Mouse (Mus musculus): ENCODE data around the gene Cib1. TPM values are rescaled to one million over a fixed set of nuclear protein-coding genes. Genes with fewer than 3 reads are reported as not detected.

Cib1 gene
- 53.7 and 59.5 TPM in 2 replicates for polyA plus RNA-seq (2014; fragmentation: Nextera tagmentation; extraction: Ambion mirVana)

DNA sequence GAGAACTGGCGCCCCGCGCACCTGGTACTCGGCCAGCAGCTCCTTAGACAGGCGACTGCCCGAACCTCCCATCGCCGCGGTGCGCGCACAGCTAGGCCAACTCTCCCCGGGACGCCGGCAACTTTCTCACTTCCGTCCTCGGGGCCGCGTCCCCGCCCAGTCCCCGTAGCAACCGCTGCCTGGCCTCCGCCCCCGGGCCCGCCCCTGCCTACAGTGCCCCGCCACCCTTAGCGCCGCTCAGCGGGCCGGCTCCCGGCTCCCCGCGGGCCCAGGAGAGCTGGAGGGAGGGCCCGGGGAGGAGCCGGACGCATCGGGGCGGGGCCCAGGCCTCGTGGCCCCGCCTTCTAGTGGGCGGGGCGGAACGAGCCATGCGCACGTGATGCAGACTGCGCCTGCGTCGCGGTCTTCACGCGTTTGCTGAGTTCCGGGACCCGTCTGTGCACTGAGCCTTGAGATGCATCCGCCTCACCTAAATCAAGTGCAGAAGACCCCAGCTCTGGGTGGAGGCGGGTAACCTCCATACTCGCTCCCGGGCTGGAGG lies at the start of gene Cib1, which contains the start of gene Gdpgp1:
Gene Cib1, minus strand, starts transcription at position 325 of the 541 bp plus-strand sequence.
Gene Gdpgp1, plus strand, starts transcription at position 377 of the 541 bp plus-strand sequence.
- peak within 1 kb of the TSS; percentile 56 for H3K9ac ChIP-seq (replicated peaks; ENCODE audit: low read length)
- H3K36me3 ChIP-seq (replicated peaks; ENCODE audit: control insufficient read depth, insufficient read depth, low read depth, low read length) = no peaks in the 10 kb centered on the region
- no peaks in the 10 kb centered on the region for H3K27me3 ChIP-seq (ENCODE audit: control insufficient read depth, insufficient read depth, low read length)
- peak; percentile 98 for ATAC-seq (replicated peaks; ENCODE audit: insufficient number of reproducible peaks, low FRiP score, low TSS enrichment, low read depth)
- H3K4me2 ChIP-seq (ENCODE audit: low read depth, low read length) = peak within 1 kb of the TSS; percentile 77
- DNase-seq (ENCODE audit: low spot score) = peak; percentile 99
- WGBS = under 1% methylated on average over 56 of the region's 56 CpGs
- no peaks in the 10 kb centered on the region for H3K4me1 ChIP-seq (ENCODE audit: control insufficient read depth, insufficient read depth, low read length)
- no peak within 1 kb of the TSS for H3K27ac ChIP-seq (replicated peaks; ENCODE audit: low read depth, low read length)
- H3K4me3 ChIP-seq (ENCODE audit: low read depth, low read length) = peak within 1 kb of the TSS; percentile 64
- no peaks in the 10 kb centered on the region for H3K9me3 ChIP-seq (replicated peaks; ENCODE audit: control insufficient read depth, low read length)

DNA sequence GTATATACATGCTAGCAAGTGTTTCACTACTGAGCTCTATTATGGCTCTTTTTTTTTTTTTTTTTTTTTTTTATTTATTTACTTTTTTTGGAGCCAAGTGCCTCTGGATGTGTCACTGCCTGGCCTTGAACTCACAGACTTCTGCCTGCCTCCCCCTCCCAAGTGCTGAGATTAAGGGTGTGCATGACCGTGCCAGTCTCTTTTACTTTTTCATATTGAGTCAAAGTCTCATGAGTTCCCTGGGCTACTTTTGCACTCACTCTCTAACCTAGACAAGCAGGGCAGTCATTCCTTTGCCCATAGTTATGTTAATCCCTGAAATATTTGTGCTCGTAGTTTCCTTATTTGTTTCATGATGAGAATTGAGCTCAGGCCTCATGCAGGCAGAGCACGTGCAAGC lies 49.0 kb upstream of the Cib1 start:
- H3K4me1 ChIP-seq (ENCODE audit: control insufficient read depth, insufficient read depth, low read length) = no peaks in the 10 kb centered on the region
- DNase-seq (ENCODE audit: low spot score) = no peak
- H3K4me3 ChIP-seq (ENCODE audit: low read depth, low read length) = no peak overlapping the region
- 83% methylated on average over 3 of the region's 3 CpGs for WGBS
- peaks cover 3% of the 10 kb centered on the region; the same call in 1 of the 2 replicates for H3K36me3 ChIP-seq (replicated peaks; ENCODE audit: control insufficient read depth, insufficient read depth, low read depth, low read length)
- H3K27ac ChIP-seq (replicated peaks; ENCODE audit: low read depth, low read length) = no peak overlapping the region
- no peak overlapping the region for H3K9ac ChIP-seq (replicated peaks; ENCODE audit: low read length)
- no peaks in the 10 kb centered on the region for H3K9me3 ChIP-seq (replicated peaks; ENCODE audit: control insufficient read depth, low read length)
- ATAC-seq (replicated peaks; ENCODE audit: insufficient number of reproducible peaks, low FRiP score, low TSS enrichment, low read depth) = no peak
- no peaks in the 10 kb centered on the region for H3K27me3 ChIP-seq (ENCODE audit: control insufficient read depth, insufficient read depth, low read length)
- H3K4me2 ChIP-seq (ENCODE audit: low read depth, low read length) = no peak overlapping the region

DNA sequence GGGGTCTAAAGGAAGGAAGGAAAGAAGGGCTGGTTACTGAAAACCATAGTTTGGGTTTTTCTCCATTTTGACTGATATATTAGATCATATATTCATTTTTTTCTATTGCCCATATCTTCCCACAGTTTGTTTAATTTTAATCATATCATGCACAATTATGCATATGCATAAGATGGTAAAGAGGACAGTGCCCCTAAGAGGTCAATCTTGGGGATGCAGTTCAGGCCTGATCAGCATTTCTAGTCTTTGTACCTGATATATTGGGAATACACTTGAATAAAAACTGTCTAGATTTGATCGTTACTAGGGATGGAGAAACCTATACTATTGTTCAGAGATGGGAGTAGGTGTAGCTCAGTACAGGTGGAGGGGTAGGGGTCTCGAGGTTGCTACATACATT lies 48.4 kb upstream of the Cib1 start:
- H3K27ac ChIP-seq (replicated peaks; ENCODE audit: low read depth, low read length) = no peak overlapping the region
- H3K4me1 ChIP-seq (ENCODE audit: control insufficient read depth, insufficient read depth, low read length) = no peaks in the 10 kb centered on the region
- no peak overlapping the region for H3K9ac ChIP-seq (replicated peaks; ENCODE audit: low read length)
- H3K27me3 ChIP-seq (ENCODE audit: control insufficient read depth, insufficient read depth, low read length) = no peaks in the 10 kb centered on the region
- no peak overlapping the region for H3K4me2 ChIP-seq (ENCODE audit: low read depth, low read length)
- peaks cover 6% of the 10 kb centered on the region for H3K36me3 ChIP-seq (replicated peaks; ENCODE audit: control insufficient read depth, insufficient read depth, low read depth, low read length)
- no peak for ATAC-seq (replicated peaks; ENCODE audit: insufficient number of reproducible peaks, low FRiP score, low TSS enrichment, low read depth)
- H3K9me3 ChIP-seq (replicated peaks; ENCODE audit: control insufficient read depth, low read length) = no peaks in the 10 kb centered on the region
- 84% methylated on average over 2 of the region's 2 CpGs for WGBS
- H3K4me3 ChIP-seq (ENCODE audit: low read depth, low read length) = no peak overlapping the region
- DNase-seq (ENCODE audit: low spot score) = no peak

DNA sequence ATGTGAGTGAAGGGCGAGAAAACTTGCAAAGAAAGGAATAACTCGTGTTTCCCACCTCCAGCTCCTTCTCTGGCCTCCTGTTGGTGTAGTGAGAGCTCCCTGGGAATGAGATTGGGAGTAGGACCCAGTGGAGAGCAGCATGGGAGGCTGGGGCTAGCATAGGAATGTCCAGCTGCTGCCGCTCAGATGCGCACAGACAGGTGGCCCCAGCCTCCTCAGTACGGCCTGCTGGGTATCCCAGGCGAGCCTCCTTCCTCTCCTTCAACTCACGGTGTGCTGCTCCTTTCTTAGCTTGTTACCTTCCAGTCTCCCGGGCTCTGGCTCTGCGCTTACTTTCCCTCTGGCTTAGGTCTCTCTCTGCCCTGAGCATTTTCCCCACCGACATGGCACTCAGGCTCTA lies 47.4 kb upstream of the Cib1 start:
- no peaks in the 10 kb centered on the region for H3K27me3 ChIP-seq (ENCODE audit: control insufficient read depth, insufficient read depth, low read length)
- DNase-seq (ENCODE audit: low spot score) (no peak), ATAC-seq (replicated peaks; ENCODE audit: insufficient number of reproducible peaks, low FRiP score, low TSS enrichment, low read depth) (no peak)
- H3K27ac ChIP-seq (replicated peaks; ENCODE audit: low read depth, low read length) = no peak overlapping the region
- no peak overlapping the region for H3K9ac ChIP-seq (replicated peaks; ENCODE audit: low read length)
- H3K4me2 ChIP-seq (ENCODE audit: low read depth, low read length) = no peak overlapping the region
- H3K4me1 ChIP-seq (ENCODE audit: control insufficient read depth, insufficient read depth, low read length) = no peaks in the 10 kb centered on the region
- H3K9me3 ChIP-seq (replicated peaks; ENCODE audit: control insufficient read depth, low read length) = no peaks in the 10 kb centered on the region
- WGBS = 87% methylated on average over 10 of the region's 10 CpGs
- H3K36me3 ChIP-seq (replicated peaks; ENCODE audit: control insufficient read depth, insufficient read depth, low read depth, low read length) = peaks cover 7% of the 10 kb centered on the region
- H3K4me3 ChIP-seq (ENCODE audit: low read depth, low read length) = no peak overlapping the region

DNA sequence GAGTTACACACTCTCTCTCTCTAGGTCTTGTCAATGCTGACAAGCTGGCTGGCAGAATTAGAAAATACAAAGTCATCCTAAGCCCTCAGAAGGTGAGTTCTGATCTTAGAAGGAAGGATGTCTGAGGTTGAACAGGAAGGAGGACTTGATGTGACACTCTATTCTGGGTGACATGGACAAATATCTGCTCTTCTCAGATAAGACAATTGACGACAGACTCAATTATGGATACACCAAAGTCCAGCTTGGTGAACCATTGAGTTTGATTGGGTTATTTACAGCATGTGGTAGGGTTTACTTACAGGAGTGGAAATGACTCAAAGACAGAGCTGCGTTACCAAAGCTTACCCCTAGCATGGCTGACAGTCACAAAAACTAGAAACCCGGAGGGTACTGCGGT lies 43.8 kb upstream of the Cib1 start:
- no peak overlapping the region for H3K9ac ChIP-seq (replicated peaks; ENCODE audit: low read length)
- no peak overlapping the region for H3K4me3 ChIP-seq (ENCODE audit: low read depth, low read length)
- H3K4me2 ChIP-seq (ENCODE audit: low read depth, low read length) = no peak overlapping the region
- ATAC-seq (replicated peaks; ENCODE audit: insufficient number of reproducible peaks, low FRiP score, low TSS enrichment, low read depth) = no peak
- H3K27ac ChIP-seq (replicated peaks; ENCODE audit: low read depth, low read length) = no peak overlapping the region
- H3K9me3 ChIP-seq (replicated peaks; ENCODE audit: control insufficient read depth, low read length) = peaks cover 5% of the 10 kb centered on the region; the same call in 1 of the 2 replicates
- 96% methylated on average over 4 of the region's 4 CpGs for WGBS
- peaks cover 20% of the 10 kb centered on the region for H3K36me3 ChIP-seq (replicated peaks; ENCODE audit: control insufficient read depth, insufficient read depth, low read depth, low read length)
- no peaks in the 10 kb centered on the region for H3K27me3 ChIP-seq (ENCODE audit: control insufficient read depth, insufficient read depth, low read length)
- DNase-seq (ENCODE audit: low spot score) = no peak
- no peaks in the 10 kb centered on the region for H3K4me1 ChIP-seq (ENCODE audit: control insufficient read depth, insufficient read depth, low read length)

DNA sequence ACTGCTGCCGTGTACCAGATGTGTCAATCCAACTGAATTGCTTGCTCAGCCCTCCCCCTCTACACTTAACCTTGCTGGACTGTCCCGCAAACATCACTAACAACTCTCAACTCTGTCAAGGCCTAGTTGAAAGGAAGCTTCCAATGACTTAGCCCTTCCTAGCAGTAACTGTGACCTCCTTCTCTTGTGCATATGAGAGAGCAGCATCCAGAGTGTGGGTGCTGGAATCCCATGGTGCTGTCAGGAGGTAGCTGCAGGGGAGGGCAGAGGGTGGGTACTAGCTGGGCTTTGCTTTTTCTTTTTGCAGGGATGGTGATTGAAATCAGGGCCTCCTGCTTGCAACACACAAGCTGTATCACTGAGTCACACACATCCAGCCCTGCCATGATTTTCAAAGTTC lies 40.8 kb upstream of the Cib1 start:
- no peak overlapping the region for H3K27ac ChIP-seq (replicated peaks; ENCODE audit: low read depth, low read length)
- no peak overlapping the region for H3K9ac ChIP-seq (replicated peaks; ENCODE audit: low read length)
- 92% methylated on average over 2 of the region's 2 CpGs for WGBS
- ATAC-seq (replicated peaks; ENCODE audit: insufficient number of reproducible peaks, low FRiP score, low TSS enrichment, low read depth) (no peak), DNase-seq (ENCODE audit: low spot score) (no peak)
- H3K4me3 ChIP-seq (ENCODE audit: low read depth, low read length) = no peak overlapping the region
- no peaks in the 10 kb centered on the region for H3K4me1 ChIP-seq (ENCODE audit: control insufficient read depth, insufficient read depth, low read length)
- H3K27me3 ChIP-seq (ENCODE audit: control insufficient read depth, insufficient read depth, low read length) = no peaks in the 10 kb centered on the region
- no peak overlapping the region for H3K4me2 ChIP-seq (ENCODE audit: low read depth, low read length)
- H3K9me3 ChIP-seq (replicated peaks; ENCODE audit: control insufficient read depth, low read length) = peaks cover 5% of the 10 kb centered on the region; the same call in 1 of the 2 replicates
- H3K36me3 ChIP-seq (replicated peaks; ENCODE audit: control insufficient read depth, insufficient read depth, low read depth, low read length) = peaks cover 20% of the 10 kb centered on the region

DNA sequence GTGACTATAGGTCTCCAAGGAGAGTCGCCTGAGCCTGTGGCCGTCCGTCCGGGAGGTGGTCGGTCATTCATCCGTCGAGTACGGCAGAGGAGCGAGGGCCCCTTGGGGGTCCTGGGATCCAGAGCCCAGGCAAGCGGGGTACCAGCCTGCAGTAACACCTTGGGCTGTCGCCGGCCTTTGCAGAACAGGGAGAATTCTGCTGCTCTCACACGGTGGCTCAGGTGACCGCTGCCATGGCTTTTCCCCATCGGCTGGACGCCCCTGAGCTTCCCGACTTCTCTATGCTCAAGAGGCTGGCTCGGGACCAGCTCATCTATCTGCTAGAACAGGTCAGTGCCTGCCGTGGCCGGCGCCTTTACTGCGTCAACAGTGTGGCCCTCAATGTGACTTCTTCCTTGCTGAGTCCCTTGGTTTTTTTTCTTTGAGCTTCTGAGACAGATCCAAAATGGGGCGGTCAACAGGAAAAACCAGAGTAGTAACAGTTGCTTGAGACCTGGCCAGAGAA lies 37.2 kb upstream of the Cib1 start:
- no peak overlapping the region for H3K27ac ChIP-seq (replicated peaks; ENCODE audit: low read depth, low read length)

DNA sequence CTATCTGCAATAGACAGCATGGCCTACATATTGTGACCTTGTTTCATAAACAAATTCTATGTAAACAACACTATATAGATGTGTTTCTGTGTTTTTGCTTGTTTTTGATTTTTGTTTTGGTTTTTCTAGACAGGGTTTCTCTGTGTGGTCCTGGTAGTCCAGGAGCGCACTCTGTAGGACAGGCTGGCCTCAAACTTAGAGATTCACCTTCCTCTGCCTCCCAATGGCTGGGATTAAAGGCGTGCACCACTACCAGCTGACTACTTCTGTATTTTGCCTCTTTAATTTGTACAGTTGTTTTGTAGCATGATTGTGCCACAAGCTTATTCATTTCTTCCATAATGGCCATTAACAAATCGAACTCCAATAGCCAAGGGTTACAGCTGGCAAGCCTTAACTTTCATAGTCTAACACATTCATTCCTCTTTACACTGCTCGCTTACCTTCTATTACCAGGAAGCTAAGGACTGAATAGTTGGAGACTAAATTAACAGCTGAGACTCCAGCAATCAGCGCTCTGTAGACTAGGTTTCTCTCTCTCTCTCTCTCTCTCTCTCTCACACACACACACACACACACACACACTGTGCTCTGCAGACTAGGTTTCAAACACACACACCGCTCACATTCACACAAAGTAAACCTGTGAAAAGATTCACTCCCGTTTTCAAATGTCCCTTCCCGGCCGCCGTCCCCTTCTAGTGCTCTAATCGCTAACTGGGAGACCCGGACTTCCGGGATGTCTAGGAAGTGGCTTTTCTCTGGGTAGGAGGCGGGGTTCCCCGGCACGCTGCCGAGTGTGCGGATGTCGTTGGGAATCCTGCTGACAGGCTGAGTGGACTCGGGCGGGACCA lies 36.5 kb upstream of the Cib1 start, which contains the start of gene Vps33b:
Gene Vps33b, plus strand, starts transcription at position 753 of the 854 bp plus-strand sequence.
- peaks cover 4% of the 10 kb centered on the region for H3K36me3 ChIP-seq (replicated peaks; ENCODE audit: control insufficient read depth, insufficient read depth, low read depth, low read length)
- no peaks in the 10 kb centered on the region for H3K4me1 ChIP-seq (ENCODE audit: control insufficient read depth, insufficient read depth, low read length)
- ATAC-seq (replicated peaks; ENCODE audit: insufficient number of reproducible peaks, low FRiP score, low TSS enrichment, low read depth) = peak; percentile 90
- peak within 1 kb of the TSS; percentile 85 for H3K4me2 ChIP-seq (ENCODE audit: low read depth, low read length)
- DNase-seq (ENCODE audit: low spot score) = peak; percentile 97
- WGBS = 5% methylated on average over 21 of the region's 21 CpGs
- H3K27me3 ChIP-seq (ENCODE audit: control insufficient read depth, insufficient read depth, low read length) = no peaks in the 10 kb centered on the region
- no peaks in the 10 kb centered on the region for H3K9me3 ChIP-seq (replicated peaks; ENCODE audit: control insufficient read depth, low read length)
- no peak within 1 kb of the TSS for H3K27ac ChIP-seq (replicated peaks; ENCODE audit: low read depth, low read length)
- H3K9ac ChIP-seq (replicated peaks; ENCODE audit: low read length) = peak within 1 kb of the TSS; percentile 69
- H3K4me3 ChIP-seq (ENCODE audit: low read depth, low read length) = peak within 1 kb of the TSS; percentile 77

More for the DNA sequence above, 37.2 kb upstream of the Cib1 start:
- Histone ChIP-seq H3K9me3 (replicated peaks; ENCODE audit: control insufficient read depth, low read length) (peaks cover 4% of the 10 kb centered on the region; the same call in 1 of the 2 replicates), H3K36me3 (replicated peaks; ENCODE audit: control insufficient read depth, insufficient read depth, low read depth, low read length) (peaks cover 11% of the 10 kb centered on the region), H3K9ac (replicated peaks; ENCODE audit: low read length) (peak overlapping the region; percentile 69), H3K4me3 (ENCODE audit: low read depth, low read length) (peak overlapping the region; percentile 77), H3K4me1 (ENCODE audit: control insufficient read depth, insufficient read depth, low read length) (no peaks in the 10 kb centered on the region), H3K27me3 (ENCODE audit: control insufficient read depth, insufficient read depth, low read length) (no peaks in the 10 kb centered on the region), H3K4me2 (ENCODE audit: low read depth, low read length) (peak overlapping the region; percentile 85)
- ATAC-seq (replicated peaks; ENCODE audit: insufficient number of reproducible peaks, low FRiP score, low TSS enrichment, low read depth) = peak; percentile 65
- peak; percentile 4 for DNase-seq (ENCODE audit: low spot score)
- WGBS = 2% methylated on average over 23 of the region's 23 CpGs

Data from embryonic facial prominence, embryonic 11.5 days (tissue).